Mouse (Mus musculus) liver, embryonic 14.5 days (tissue): Measurements from ENCODE around the gene Kctd11.

Experiments used
- CTCF ChIP-seq: IDR thresholded peaks from 2 replicates; pipeline ENCODE4 v1.5.1; 2016; ENCODE audit warnings: antibody characterized with exemption, low read depth, control low read depth
- EP300 ChIP-seq: IDR thresholded peaks from 2 replicates; pipeline ENCODE4 v1.6.1; 2016; ENCODE audit warnings: antibody characterized with exemption, low read depth

DNA sequence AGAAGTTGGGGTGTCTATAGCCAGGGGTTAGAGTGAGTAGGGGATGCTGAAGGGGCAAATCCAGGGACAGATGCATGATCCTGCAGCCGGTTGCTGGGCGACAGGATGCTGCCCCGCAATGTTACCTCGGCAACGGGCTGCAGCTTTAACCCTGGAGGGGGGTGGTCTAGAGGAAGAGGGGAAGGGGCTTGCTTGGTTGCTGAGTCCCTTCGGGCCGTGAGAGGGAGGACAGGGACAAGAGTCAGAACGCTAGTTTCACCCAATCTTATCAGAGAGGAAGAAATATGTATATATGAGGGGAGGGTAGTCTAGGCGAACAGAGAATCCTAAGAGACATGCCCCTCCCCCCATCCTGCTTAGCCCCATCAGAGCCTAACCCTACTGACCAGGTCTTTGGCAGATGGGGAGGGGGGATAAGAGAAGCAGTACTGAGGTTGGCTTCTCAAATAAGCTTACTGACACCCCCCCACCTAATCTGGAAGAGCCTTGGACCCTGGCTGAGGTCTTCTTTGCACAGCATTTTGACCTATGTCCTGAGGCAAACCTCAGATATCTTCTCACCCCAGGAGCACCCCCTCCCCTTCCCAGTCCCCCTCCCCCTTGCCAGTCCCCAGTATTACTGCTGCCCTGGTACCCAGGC, 45.8 kb downstream of the Kctd11 start:
- TF ChIP-seq CTCF (no peak), EP300 (no peak)
